Mouse (Mus musculus) bone marrow macrophage, adult 2 months (primary cell): ENCODE data around the gene Rhcg.

ENCODE experiments used
- CTCF ChIP-seq: IDR thresholded peaks from 2 replicates; pipeline ENCODE4 v1.5.1; 2012; ENCODE audit warnings: low read depth, mild to moderate bottlenecking, low read length, moderate library complexity
- POLR2A ChIP-seq: IDR thresholded peaks from 2 replicates; pipeline ENCODE4 v1.6.1; 2012; ENCODE audit warnings: mild to moderate bottlenecking, low read depth, low read length, borderline replicate concordance

DNA sequence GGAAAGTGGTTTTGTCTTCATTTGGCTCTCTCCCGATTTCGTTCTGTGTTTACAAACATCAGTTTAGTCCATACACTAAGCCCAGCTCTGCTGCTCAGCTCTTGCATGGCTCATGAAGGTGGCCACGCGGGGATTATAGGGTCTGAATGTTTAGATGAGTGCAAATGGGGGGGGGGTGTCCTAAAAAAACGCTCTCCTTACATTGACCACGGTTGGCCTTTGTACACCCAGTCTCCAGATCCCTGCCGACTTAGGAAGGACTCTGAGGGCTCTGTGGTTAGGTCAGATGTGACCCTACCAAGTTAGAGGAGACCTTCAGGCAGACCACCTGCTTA lies 72.4 kb downstream of the Rhcg start:
- no peak for TF ChIP-seq POLR2A
- no peak for TF ChIP-seq CTCF
